Mouse (Mus musculus) layer of hippocampus, postnatal 36 days (tissue): Measurements from ENCODE around the gene Slc36a4. TPM values are rescaled to one million over a fixed set of nuclear protein-coding genes. Genes with fewer than 3 reads are reported as not detected.

Experiments
- DNase-seq, 2 experiments: peaks; one replicate each; pipeline ENCODE4 v3.0.0; 2022
- total RNA-seq, 2 experiments: library from RNA; stranded (reverse); gene quantifications; 2 replicates each; pipeline ENCODE4 v1.2.3; 2021

The Slc36a4 gene
- total RNA-seq, 2 experiments from 2014 or later, result 45.6 to 47.5 TPM

DNA sequence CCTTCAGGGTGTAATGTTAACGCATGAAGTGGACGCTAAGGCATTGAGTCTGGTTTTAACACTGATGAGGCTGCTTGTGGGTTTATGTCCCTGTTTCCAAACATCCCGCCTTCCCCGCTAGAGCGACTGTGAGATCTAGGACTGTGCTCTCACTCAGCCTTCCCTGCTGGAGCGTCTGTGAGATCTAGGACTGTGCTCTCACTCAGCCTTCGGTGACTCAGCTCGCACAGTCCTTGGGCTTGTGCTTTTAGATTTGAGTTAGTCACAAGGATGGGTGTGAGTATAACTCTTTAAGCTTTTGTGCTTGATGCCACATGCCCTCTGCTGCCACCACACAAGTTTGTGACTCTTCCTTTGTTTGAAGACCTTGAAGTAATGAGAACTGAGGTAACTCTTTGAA, 17.6 kb downstream of the Slc36a4 start:
- no peak for DNase-seq

- no peak for DNase-seq
These were observed 22.5 kb downstream of the Slc36a4 start for GRCm38 (mm10) chr9:15731758-15732748.

GRCm38 (mm10) chr9:15734056-15734866, 24.7 kb downstream of the Slc36a4 start:
- DNase-seq, result no peak

- no peak for DNase-seq
These were observed 25.3 kb downstream of the Slc36a4 start for GRCm38 (mm10) chr9:15734867-15735131.

GRCm38 (mm10) chr9:15737522-15737921, 28.0 kb downstream of the Slc36a4 start:
- DNase-seq, result no peak

DNA sequence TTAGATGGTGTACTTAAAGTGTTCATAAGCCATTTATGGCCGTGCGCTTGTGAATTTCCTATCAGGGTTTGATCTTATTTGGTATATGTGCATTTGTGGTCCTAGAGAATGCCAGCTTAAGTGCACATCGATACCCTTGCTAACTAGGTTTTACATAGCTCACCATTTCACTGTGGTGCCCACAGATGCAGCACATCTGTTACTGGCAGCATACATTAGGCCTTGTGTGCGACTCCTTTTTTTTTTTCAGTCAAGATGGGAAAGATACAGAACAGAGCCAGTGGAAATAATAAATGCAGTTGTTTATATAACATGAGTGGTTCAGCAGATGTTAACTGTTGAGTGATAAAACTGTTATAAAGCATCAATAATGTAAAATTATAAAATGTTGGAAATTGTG, 31.9 kb downstream of the Slc36a4 start:
- no peak for DNase-seq

GRCm38 (mm10) chr9:15741931-15742330, 32.4 kb downstream of the Slc36a4 start:
- DNase-seq, result no peak

GRCm38 (mm10) chr9:15745985-15746607, 36.6 kb downstream of the Slc36a4 start:
- DNase-seq, result no peak

DNA sequence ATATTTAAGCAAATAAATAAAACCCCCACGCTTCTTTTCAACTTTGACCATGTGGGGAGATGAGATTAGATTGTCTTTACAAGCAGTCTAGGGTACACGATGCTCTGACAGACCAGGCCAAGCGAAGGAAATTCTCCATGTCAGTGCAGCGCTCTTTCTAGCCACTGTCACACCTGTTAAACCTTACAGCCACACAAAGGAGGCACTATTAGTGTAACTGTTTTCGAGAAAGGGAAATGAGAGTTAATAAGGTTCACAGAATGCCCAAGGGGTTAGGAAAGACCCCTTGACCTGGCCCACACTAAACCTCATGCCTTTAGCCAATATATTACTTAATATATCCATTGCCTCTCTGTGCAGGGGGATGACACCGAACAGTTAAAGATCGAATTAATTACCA, 37.1 kb downstream of the Slc36a4 start:
- DNase-seq, result no peak

- no peak for DNase-seq
These were observed 38.8 kb downstream of the Slc36a4 start for GRCm38 (mm10) chr9:15748383-15748782.

GRCm38 (mm10) chr9:15759318-15759717, 49.8 kb downstream of the Slc36a4 start:
- no peak for DNase-seq

DNA sequence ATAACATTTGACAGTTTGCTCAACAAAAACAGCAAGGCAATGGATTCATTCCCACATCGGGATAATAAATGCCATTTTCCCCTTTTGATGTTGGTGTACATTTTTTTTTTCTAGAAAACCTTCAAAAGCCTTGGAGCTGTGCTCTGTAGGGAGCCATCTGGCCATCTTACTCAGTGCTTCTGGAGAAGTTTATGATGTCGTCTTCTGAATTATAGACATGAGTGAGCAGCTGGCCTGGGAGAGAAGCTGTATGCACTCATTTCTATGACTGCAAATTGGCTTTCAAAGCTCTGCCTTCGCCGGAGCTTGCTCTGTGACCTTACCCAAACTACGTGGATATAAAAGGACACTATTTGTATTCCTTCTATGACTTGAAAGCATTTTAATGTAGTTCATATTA, 56.8 kb downstream of the Slc36a4 start:
- DNase-seq, result no peak

GRCm38 (mm10) chr9:15766821-15767220, 57.3 kb downstream of the Slc36a4 start:
- DNase-seq, result no peak

DNA sequence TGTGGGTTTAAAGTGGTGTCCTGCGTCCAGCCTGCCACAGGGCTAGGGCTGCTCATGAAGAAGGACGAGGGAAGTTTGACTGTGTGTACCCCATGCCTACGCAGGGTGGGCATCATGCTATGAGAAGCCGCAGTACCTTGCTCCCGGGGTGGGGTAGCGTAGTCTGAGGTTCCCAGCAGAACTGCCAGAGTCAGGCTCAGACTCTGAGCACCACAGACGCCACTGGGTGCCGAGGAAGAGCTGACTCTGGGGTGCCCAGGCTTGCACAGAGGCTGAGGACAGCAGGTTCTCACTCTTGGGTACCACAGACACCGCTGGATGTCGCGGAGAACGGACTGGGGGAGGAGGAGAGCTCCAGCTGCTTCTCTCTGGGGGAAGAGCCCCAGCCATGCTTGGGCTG, 63.2 kb downstream of the Slc36a4 start:
- no peak for DNase-seq

DNA sequence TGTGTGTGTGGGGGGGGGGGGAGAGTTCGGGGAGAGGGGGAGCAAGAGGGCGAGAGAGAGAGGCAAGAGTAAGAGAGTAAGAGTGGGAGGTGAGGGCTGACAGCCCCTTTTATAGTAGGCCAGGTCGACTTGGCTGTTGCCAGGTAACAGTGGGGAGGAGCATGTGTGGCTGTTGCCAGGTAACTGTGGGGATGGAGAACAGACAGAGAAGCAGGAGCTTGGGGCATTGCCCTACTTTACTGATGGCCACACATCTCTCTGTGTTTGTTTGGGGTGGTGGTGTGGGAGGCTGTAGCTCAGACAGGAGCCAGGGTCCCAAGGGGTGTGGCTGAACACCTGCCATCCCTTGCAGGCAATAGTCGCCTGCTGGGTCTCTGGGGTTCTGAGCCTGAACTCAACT, 63.9 kb downstream of the Slc36a4 start:
- DNase-seq, result no peak

DNA sequence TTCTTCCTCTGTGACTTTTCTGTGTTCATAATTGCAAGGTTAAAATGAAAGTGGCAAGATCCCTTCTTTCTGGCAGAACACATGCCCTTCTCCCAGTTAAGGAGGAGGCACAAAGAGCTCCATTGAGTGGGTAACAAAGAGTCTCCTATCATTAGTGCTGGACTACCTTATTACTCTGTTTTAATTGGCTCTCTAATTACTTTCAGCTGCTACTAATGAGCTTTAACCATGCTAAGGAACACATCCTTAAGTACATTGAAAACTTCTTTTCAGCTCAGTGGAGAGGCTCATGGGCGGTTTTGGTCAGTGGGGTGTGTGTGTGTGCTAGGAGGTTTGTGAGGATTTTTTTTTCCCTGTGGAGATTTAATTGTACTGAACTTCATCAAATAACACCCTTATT, 65.4 kb downstream of the Slc36a4 start:
- no peak for DNase-seq

DNA sequence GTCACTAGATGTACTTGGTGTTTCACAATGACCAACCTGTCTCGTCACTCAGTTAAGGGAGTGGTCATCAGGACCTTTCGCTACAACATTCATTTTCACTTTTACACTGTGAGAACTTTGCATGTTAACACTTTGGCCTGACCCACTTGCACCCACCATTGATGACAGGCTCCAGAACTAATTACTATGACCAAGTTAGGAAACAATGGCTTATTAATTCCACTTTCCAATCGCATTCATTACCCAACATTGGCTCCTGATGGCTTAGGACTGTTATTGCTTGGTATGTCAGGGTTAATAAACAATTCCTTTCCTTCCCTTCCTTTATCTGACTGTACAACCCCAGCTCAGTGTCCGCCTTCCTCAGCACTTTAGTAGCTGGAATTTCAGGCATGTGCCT, 72.4 kb downstream of the Slc36a4 start:
- no peak for DNase-seq

- no peak for DNase-seq
These were observed 76.7 kb downstream of the Slc36a4 start for GRCm38 (mm10) chr9:15786192-15786591.

- DNase-seq, result no peak
These were observed 77.1 kb downstream of the Slc36a4 start for GRCm38 (mm10) chr9:15786610-15787009.

DNA sequence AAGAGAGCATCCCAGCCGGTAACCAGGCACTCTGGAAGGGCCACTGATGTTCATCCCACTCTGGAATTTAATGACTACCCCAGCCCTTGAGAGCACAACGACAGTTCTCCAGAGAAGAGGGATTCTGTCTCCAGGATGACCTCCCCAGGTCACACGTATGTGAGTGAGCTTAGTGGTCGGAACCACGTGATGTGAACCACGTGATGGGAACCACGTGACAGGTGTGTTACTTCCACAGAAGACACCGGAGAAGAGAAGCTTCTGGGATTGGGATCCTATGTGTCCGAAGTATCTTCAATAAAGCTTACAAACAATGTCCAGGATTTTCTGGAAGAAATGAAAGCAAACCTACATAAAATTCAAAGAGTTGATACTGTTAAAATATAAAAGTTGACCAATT, 82.5 kb downstream of the Slc36a4 start:
- no peak for DNase-seq
